22 mouse cellular contexts compared by ENCODE assay signal in the genomic region with DNA sequence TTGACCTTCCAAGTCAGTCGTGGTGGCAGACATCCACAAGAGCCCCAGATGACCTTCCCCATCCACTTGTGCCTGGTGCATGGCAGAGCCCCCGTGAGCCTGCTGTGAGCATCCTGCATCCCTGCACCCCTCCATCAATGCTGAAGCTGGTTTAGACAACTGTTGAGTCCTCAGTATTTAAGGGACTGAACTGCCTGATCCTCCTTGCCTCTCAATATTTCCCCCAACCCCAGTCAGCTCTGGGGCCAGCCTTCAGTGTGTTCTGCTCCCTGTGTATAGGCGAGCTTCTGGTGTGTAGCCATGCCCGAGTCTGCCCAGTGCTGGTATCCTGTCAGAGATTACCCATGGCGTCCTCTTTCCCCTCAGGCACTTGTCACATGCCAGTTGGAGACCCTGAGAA.
DNase-seq lines count a peak whose midpoint lies in the region; ATAC-seq and TF ChIP-seq lines count a peak whose summit lies in the region.
"Had no signal": no experiment of that assay in that cellular context is flagged by ENCODE, and none has a peak within 500 bp of the region (broad histone marks: within the 10 kb centered on the region; RNA-seq: fewer than 3 reads in every experiment).

No protein-coding gene starts in this region.

- 40% methylated on average over 5 of the region's 5 CpGs for WGBS in heart, adult 2 months
- 65% methylated on average over 5 of the region's 5 CpGs for WGBS in heart, embryonic 11.5 days (ENCODE audit: insufficient replicate concordance)

- TF ChIP-seq POLR2A in heart, adult 2 months (IDR thresholded peaks at IDR 0.05; ENCODE audit: insufficient read depth, low read depth, low read length) = no peak

- H3K79me2 ChIP-seq in heart, adult 2 months (replicated peaks; ENCODE audit: control insufficient read depth, insufficient read depth, low read length) = no peaks in the 10 kb centered on the region

- H3K4me1 ChIP-seq in heart, adult 2 months (ENCODE audit: control insufficient read depth, insufficient read depth, low read length) = peaks cover 4% of the 10 kb centered on the region
- no peaks in the 10 kb centered on the region for H3K4me1 ChIP-seq in heart, embryonic 11.5 days (ENCODE audit: control insufficient read depth, insufficient read depth, low read length)
- H3K4me1 ChIP-seq: embryonic facial prominence, embryonic 12.5 days; embryonic facial prominence, embryonic 15.5 days had no signal

- no peak overlapping the region for H3K4me3 ChIP-seq in gastrocnemius, adult 2 months
- no peak overlapping the region for H3K4me3 ChIP-seq in heart, adult 2 months
- H3K4me3 ChIP-seq in heart, embryonic 11.5 days (ENCODE audit: low read depth, low read length) = no peak overlapping the region
- H3K4me3 ChIP-seq: embryonic facial prominence, embryonic 12.5 days; embryonic facial prominence, embryonic 15.5 days had no signal

- H3K9ac ChIP-seq in heart, adult 2 months (ENCODE audit: low read depth, low read length) = no peak overlapping the region
- no peak overlapping the region for H3K9ac ChIP-seq in heart, embryonic 11.5 days (ENCODE audit: low read depth, low read length)
- H3K9ac ChIP-seq: embryonic facial prominence, embryonic 12.5 days; embryonic facial prominence, embryonic 15.5 days; forebrain, postnatal 0 days; hindbrain, embryonic 14.5 days had no signal

- no peaks in the 10 kb centered on the region for H3K27me3 ChIP-seq in heart, adult 2 months (ENCODE audit: control insufficient read depth, insufficient read depth, low read length)
- H3K27me3 ChIP-seq in heart, embryonic 11.5 days (ENCODE audit: control insufficient read depth, insufficient read depth, low read length) = no peaks in the 10 kb centered on the region
- H3K27me3 ChIP-seq: embryonic facial prominence, embryonic 12.5 days; embryonic facial prominence, embryonic 15.5 days had no signal

- intact Hi-C loops in gastrocnemius, adult 2 months (cut with DNase I) = no loop called here
- intact Hi-C loops in heart, adult 2 months (cut with DNase I) = no loop called here
- intact Hi-C loops in heart, postnatal 14 days (cut with DNase I) = no loop called here
- intact Hi-C loops in left cerebral cortex, postnatal 25 days (cut with DNase I) = no loop called here

- H3K9me3 ChIP-seq in heart, embryonic 11.5 days (replicated peaks; ENCODE audit: control insufficient read depth, low read length) = no peaks in the 10 kb centered on the region
- H3K9me3 ChIP-seq: embryonic facial prominence, embryonic 12.5 days; embryonic facial prominence, embryonic 15.5 days had no signal

- DNase-seq in gastrocnemius, adult 2 months = no peak
- no peak for DNase-seq in gastrocnemius, postnatal 25 days
- DNase-seq in heart, adult 2 months = peak; percentile 26 to 31
- DNase-seq in heart, postnatal 14 days = peak; percentile 16 to 19
- DNase-seq in left cerebral cortex, postnatal 25 days (ENCODE audit: low spot score in 2 of 2) = no peak
- DNase-seq: adrenal gland, postnatal 10 days; adrenal gland, postnatal 36 days; cerebellum, adult 2 months; cerebellum, adult 9-11 months; cerebellum, postnatal 25 days; forebrain, postnatal 0 days; kidney, adult 18-20 months; kidney, adult 9 months had no signal

- no peak overlapping the region for H3K4me2 ChIP-seq in heart, embryonic 11.5 days
- H3K4me2 ChIP-seq: embryonic facial prominence, embryonic 12.5 days; embryonic facial prominence, embryonic 15.5 days; hindbrain, embryonic 14.5 days had no signal

- no peaks in the 10 kb centered on the region for H3K36me3 ChIP-seq in heart, adult 2 months (ENCODE audit: control insufficient read depth, insufficient read depth, low read length)
- no peaks in the 10 kb centered on the region for H3K36me3 ChIP-seq in heart, embryonic 11.5 days (ENCODE audit: control insufficient read depth, insufficient read depth, low read length)
- H3K36me3 ChIP-seq: embryonic facial prominence, embryonic 12.5 days; embryonic facial prominence, embryonic 15.5 days had no signal

- no peak for TF ChIP-seq EP300 in heart, adult 2 months (IDR thresholded peaks at IDR 0.05; ENCODE audit: insufficient read depth, low read depth, low read length)

- no peak for ATAC-seq in heart, embryonic 11.5 days (replicated peaks; ENCODE audit: insufficient number of reproducible peaks, low FRiP score, low TSS enrichment)
- ATAC-seq: forebrain, embryonic 14.5 days; forebrain, postnatal 0 days; hindbrain, postnatal 0 days; inflammation-experienced regulatory T-cells, adult 6 months; intestine, embryonic 16.5 days; Patski had no signal

- peak overlapping the region; percentile 48 for H3K27ac ChIP-seq in gastrocnemius, adult 2 months
- no peak overlapping the region for H3K27ac ChIP-seq in heart, adult 2 months
- H3K27ac ChIP-seq in heart, embryonic 11.5 days (ENCODE audit: low read depth, low read length) = no peak overlapping the region
- H3K27ac ChIP-seq: embryonic facial prominence, embryonic 12.5 days; embryonic facial prominence, embryonic 15.5 days; hindbrain, embryonic 14.5 days; hindbrain, postnatal 0 days had no signal

- TF ChIP-seq CTCF in gastrocnemius, adult 2 months (IDR thresholded peaks at IDR 0.05) = no peak
- no peak for TF ChIP-seq CTCF in heart, adult 2 months (IDR thresholded peaks at IDR 0.05)

Comparison
In these comparisons a context has a peak if more than half of its experiments do, and no peak if none do; other contexts are left out.
1. DNase-seq: peak in heart, adult 2 months (2 of 2) and heart, postnatal 14 days (2 of 2); none in gastrocnemius, adult 2 months (single experiment), gastrocnemius, postnatal 25 days (single experiment) and left cerebral cortex, postnatal 25 days (0 of 2).